Mouse (Mus musculus) neural tube, embryonic 12.5 days (tissue): ENCODE measurements around the gene Ppt2. TPM values are rescaled to one million over a fixed set of nuclear protein-coding genes. Genes with fewer than 3 reads are reported as not detected.

ENCODE experiments used
- ATAC-seq: fragments of 200-750 bp; cut with Nextera tagmentation; 2 replicates; pipeline ENCODE4 v1.8.0; 2017; ENCODE audit warnings: low read depth, mild to moderate bottlenecking, moderate TSS enrichment, moderate library complexity; ENCODE audit not compliant: low FRiP score
- H3K27ac ChIP-seq: fragments of 300-500 bp; sonication (generic); 2 replicates; pipeline ENCODE4 v1.5.1; 2016
- H3K27me3 ChIP-seq: fragments of 300-500 bp; sonication (generic); replicated peaks from 2 replicates; pipeline ENCODE4 v1.6.1; 2016; ENCODE audit warnings: mild to moderate bottlenecking
- H3K36me3 ChIP-seq: fragments of 300-500 bp; sonication (generic); 2 replicates; pipeline ENCODE4 v1.6.1; 2016; ENCODE audit warnings: mild to moderate bottlenecking
- H3K4me1 ChIP-seq: fragments of 300-500 bp; sonication (generic); 2 replicates; pipeline ENCODE4 v1.6.1; 2016
- H3K4me2 ChIP-seq: fragments of 300-500 bp; sonication (generic); replicated peaks from 2 replicates; pipeline ENCODE4 v1.6.1; 2016; ENCODE audit warnings: mild to moderate bottlenecking
- H3K4me3 ChIP-seq: fragments of 300-500 bp; sonication (generic); 2 replicates; pipeline ENCODE4 v1.5.1; 2016
- H3K9ac ChIP-seq: fragments of 300-500 bp; sonication (generic); 2 replicates; pipeline ENCODE4 v1.6.1; 2016; ENCODE audit warnings: mild to moderate bottlenecking
- H3K9me3 ChIP-seq: fragments of 300-500 bp; sonication (generic); 2 replicates; pipeline ENCODE4 v1.6.1; 2016; ENCODE audit warnings: mild to moderate bottlenecking
- WGBS: fragments of 180-500 bp; shearing (Covaris S2); methylation state at CpG from one replicate; pipeline ENCODE4 v1.1.7; 2016; 5-methylcytosine and 5-hydroxymethylcytosine counted together
- polyA plus RNA-seq: library from polyadenylated mRNA; unstranded; fragments of >200 nt; fragmentation: Nextera tagmentation; extraction: Ambion mirVana; gene quantifications from 2 replicates; pipeline ENCODE4 v1.2.1, GENCODE M21; 2016

The Ppt2 gene
- polyA plus RNA-seq, 1 experiment from 2014 or later = 22.9 TPM

GRCm38 (mm10) chr17:34615871-34616270, 12.4 kb downstream of the Ppt2 start, which contains the start of gene Egfl8:
TSS of gene Egfl8 (minus strand) at chr17:34615971.
- Histone ChIP-seq H3K4me1 (no peaks in the 10 kb centered on the region), H3K27me3 (no peaks in the 10 kb centered on the region), H3K9me3 (no peaks in the 10 kb centered on the region), H3K36me3 (peaks cover 57% of the 10 kb centered on the region), H3K4me3 (peak within 1 kb of the TSS; percentile 5; the same call in 1 of the 2 replicates), H3K4me2 (peak within 1 kb of the TSS; percentile 24; the same call in 1 of the 2 replicates), H3K27ac (no peak within 1 kb of the TSS), H3K9ac (no peak within 1 kb of the TSS)
- no peak for ATAC-seq
- 65% methylated on average over 6 of the region's 6 CpGs for WGBS

GRCm38 (mm10) chr17:34613830-34614229, 14.5 kb downstream of the Ppt2 start:
- no peak overlapping the region for H3K27ac ChIP-seq

GRCm38 (mm10) chr17:34613054-34613645, 15.2 kb downstream of the Ppt2 start:
- H3K27me3 ChIP-seq = no peaks in the 10 kb centered on the region
- H3K4me2 ChIP-seq = no peak overlapping the region
- H3K9ac ChIP-seq = no peak overlapping the region
- peaks cover 7% of the 10 kb centered on the region for H3K4me1 ChIP-seq
- no peak for ATAC-seq
- no peaks in the 10 kb centered on the region for H3K9me3 ChIP-seq
- H3K27ac ChIP-seq = no peak overlapping the region
- peaks cover 71% of the 10 kb centered on the region for H3K36me3 ChIP-seq
- WGBS = 90% methylated on average over 11 of the region's 11 CpGs
- no peak overlapping the region for H3K4me3 ChIP-seq

More at GRCm38 (mm10) chr17:34613830-34614229, 14.5 kb downstream of the Ppt2 start:
- WGBS = 91% methylated on average over 10 of the region's 10 CpGs
- ATAC-seq = no peak
- Histone ChIP-seq H3K9ac (no peak overlapping the region), H3K9me3 (no peaks in the 10 kb centered on the region), H3K4me2 (no peak overlapping the region), H3K4me1 (peaks cover under 1% of the 10 kb centered on the region; the same call in 1 of the 2 replicates), H3K27me3 (no peaks in the 10 kb centered on the region), H3K36me3 (peaks cover 67% of the 10 kb centered on the region), H3K4me3 (no peak overlapping the region)

GRCm38 (mm10) chr17:34611050-34611449, 17.3 kb downstream of the Ppt2 start:
- Histone ChIP-seq H3K4me3 (no peak overlapping the region), H3K9me3 (no peaks in the 10 kb centered on the region), H3K36me3 (peaks cover 70% of the 10 kb centered on the region), H3K9ac (no peak overlapping the region), H3K27ac (no peak overlapping the region), H3K4me2 (no peak overlapping the region), H3K27me3 (no peaks in the 10 kb centered on the region), H3K4me1 (peaks cover 27% of the 10 kb centered on the region)
- ATAC-seq = no peak
- 94% methylated on average over 8 of the region's 8 CpGs for WGBS

GRCm38 (mm10) chr17:34607997-34608396, 20.3 kb downstream of the Ppt2 start:
- Histone ChIP-seq H3K9me3 (no peaks in the 10 kb centered on the region), H3K27ac (no peak overlapping the region), H3K4me1 (peaks cover 39% of the 10 kb centered on the region), H3K4me3 (no peak overlapping the region), H3K27me3 (no peaks in the 10 kb centered on the region), H3K9ac (0 out of 2 replicates have a peak overlapping the region, but pooled peaks have one; percentile 13), H3K4me2 (no peak overlapping the region), H3K36me3 (peaks cover 43% of the 10 kb centered on the region)
- ATAC-seq = no peak
- 91% methylated on average over 7 of the region's 7 CpGs for WGBS

GRCm38 (mm10) chr17:34606186-34607039, 21.9 kb downstream of the Ppt2 start:
- H3K36me3 ChIP-seq = peaks cover 34% of the 10 kb centered on the region
- 18% methylated on average over 32 of the region's 32 CpGs for WGBS
- H3K4me1 ChIP-seq = peaks cover 50% of the 10 kb centered on the region

GRCm38 (mm10) chr17:34605609-34606008, 22.7 kb downstream of the Ppt2 start:
- peak overlapping the region; percentile 98 for H3K4me3 ChIP-seq
- H3K4me1 ChIP-seq = peaks cover 50% of the 10 kb centered on the region
- peak overlapping the region; percentile 99 for H3K9ac ChIP-seq
- peak overlapping the region; percentile 89 for H3K4me2 ChIP-seq
- H3K9me3 ChIP-seq = no peaks in the 10 kb centered on the region
- peak overlapping the region; percentile 78 for H3K27ac ChIP-seq
- WGBS = under 1% methylated on average over 30 of the region's 30 CpGs
- ATAC-seq = peak; percentile 25
- peaks cover 33% of the 10 kb centered on the region for H3K36me3 ChIP-seq
- H3K27me3 ChIP-seq = no peaks in the 10 kb centered on the region

More at GRCm38 (mm10) chr17:34606186-34607039, 21.9 kb downstream of the Ppt2 start:
- Histone ChIP-seq H3K4me3 (peak overlapping the region; percentile 98), H3K4me2 (peak overlapping the region; percentile 89), H3K9me3 (no peaks in the 10 kb centered on the region), H3K27ac (peak overlapping the region; percentile 78), H3K27me3 (no peaks in the 10 kb centered on the region), H3K9ac (peak overlapping the region; percentile 99)
- no peak for ATAC-seq

- ATAC-seq = no peak
- Histone ChIP-seq H3K36me3 (peaks cover 35% of the 10 kb centered on the region), H3K27me3 (no peaks in the 10 kb centered on the region), H3K9ac (peak overlapping the region; percentile 64), H3K27ac (peak overlapping the region; percentile 86), H3K4me3 (peak overlapping the region; percentile 98), H3K9me3 (no peaks in the 10 kb centered on the region), H3K4me1 (peaks cover 50% of the 10 kb centered on the region), H3K4me2 (peak overlapping the region; percentile 89)
- WGBS = 8% methylated on average over 24 of the region's 24 CpGs
These were observed 23.6 kb downstream of the Ppt2 start for GRCm38 (mm10) chr17:34604511-34605237.

- Histone ChIP-seq H3K36me3 (peaks cover 36% of the 10 kb centered on the region), H3K4me3 (peak within 1 kb of the TSS; percentile 98), H3K4me2 (peak within 1 kb of the TSS; percentile 89), H3K27me3 (no peaks in the 10 kb centered on the region), H3K4me1 (peaks cover 50% of the 10 kb centered on the region), H3K9me3 (no peaks in the 10 kb centered on the region), H3K9ac (peak within 1 kb of the TSS; percentile 68), H3K27ac (peak within 1 kb of the TSS; percentile 86)
- peak; percentile 91 for ATAC-seq
- under 1% methylated on average over 35 of the region's 35 CpGs for WGBS
These were observed 24.2 kb downstream of the Ppt2 start, which contains the start of gene Agpat1 for GRCm38 (mm10) chr17:34604061-34604508. TSS of gene Agpat1 (plus strand) at chr17:34604262.

- H3K9me3 ChIP-seq = no peaks in the 10 kb centered on the region
- H3K27me3 ChIP-seq = no peaks in the 10 kb centered on the region
- peak within 1 kb of the TSS; percentile 86 for H3K27ac ChIP-seq
- peak; percentile 95 for ATAC-seq
- peak within 1 kb of the TSS; percentile 98 for H3K4me3 ChIP-seq
- peak within 1 kb of the TSS; percentile 68 for H3K9ac ChIP-seq
- under 1% methylated on average over 30 of the region's 30 CpGs for WGBS
- peaks cover 34% of the 10 kb centered on the region for H3K36me3 ChIP-seq
- peak within 1 kb of the TSS; percentile 89 for H3K4me2 ChIP-seq
- peaks cover 47% of the 10 kb centered on the region for H3K4me1 ChIP-seq
These were observed 24.8 kb downstream of the Ppt2 start, which contains the start of gene Rnf5 for GRCm38 (mm10) chr17:34603375-34604060. TSS of gene Rnf5 (minus strand) at chr17:34603690.

- Histone ChIP-seq H3K4me1 (peaks cover 34% of the 10 kb centered on the region), H3K36me3 (peaks cover 25% of the 10 kb centered on the region), H3K4me2 (peak overlapping the region; percentile 78), H3K27me3 (no peaks in the 10 kb centered on the region), H3K4me3 (no peak overlapping the region), H3K27ac (no peak overlapping the region), H3K9ac (no peak overlapping the region; the same call in 1 of the 2 replicates), H3K9me3 (no peaks in the 10 kb centered on the region)
- ATAC-seq = no peak
- 90% methylated on average over 12 of the region's 12 CpGs for WGBS
These were observed 26.5 kb downstream of the Ppt2 start for GRCm38 (mm10) chr17:34601796-34602195.
